Mouse (Mus musculus) midbrain, embryonic 14.5 days (tissue): Measurements from ENCODE around the gene Olfr285. TPM values are rescaled to one million over a fixed set of nuclear protein-coding genes. Genes with fewer than 3 reads are reported as not detected.

Experiments used
- polyA plus RNA-seq: library from polyadenylated mRNA; unstranded; fragments of >200 nt; fragmentation: Nextera tagmentation; extraction: Ambion mirVana; gene quantifications from 2 replicates; pipeline ENCODE4 v1.2.1, GENCODE M21; 2014

Gene Olfr285
- polyA plus RNA-seq, 1 experiment from 2014 or later: not detected

Other genes with a start within 250 kb of the Olfr285 start
- 72.4 and 80.5 TPM in 2 replicates for gene Pfkm, start 224.8 kb downstream of the Olfr285 start, polyA plus RNA-seq
- 26.1 and 27.2 TPM in 2 replicates for gene Senp1, start 223.6 kb downstream of the Olfr285 start, polyA plus RNA-seq
- 65.9 and 71.8 TPM in 2 replicates for gene Asb8, start 151.7 kb downstream of the Olfr285 start, polyA plus RNA-seq
- 98.5 and 102 TPM in 2 replicates for gene Ccdc184, start 150.2 kb downstream of the Olfr285 start, polyA plus RNA-seq
- not detected in 2 replicates for gene Olfr288, start 121.8 kb downstream of the Olfr285 start, polyA plus RNA-seq
- not detected in 2 replicates for gene Gm44579, start 96.4 kb downstream of the Olfr285 start, polyA plus RNA-seq
- gene Olfr287, start 96.3 kb downstream of the Olfr285 start, polyA plus RNA-seq: 0.17 TPM in 1 of 2 replicates, not detected in the other
- gene Olfr286, start 82.9 kb downstream of the Olfr285 start, polyA plus RNA-seq: not detected in 2 replicates
- gene H1fnt, start 60.1 kb downstream of the Olfr285 start, polyA plus RNA-seq: not detected in 2 replicates
- gene Zfp641, start 21.2 kb downstream of the Olfr285 start, polyA plus RNA-seq: 7.9 and 11.7 TPM in 2 replicates
- 0.40 TPM in 1 of 2 replicates, not detected in the other for gene Olfr284, start 23.6 kb upstream of the Olfr285 start, polyA plus RNA-seq
- not detected in 2 replicates for gene Olfr283, start 63.6 kb upstream of the Olfr285 start, polyA plus RNA-seq
- gene Olfr282, start 113.9 kb upstream of the Olfr285 start, polyA plus RNA-seq: not detected in 2 replicates
- not detected in 2 replicates for gene Olfr281, start 135.2 kb upstream of the Olfr285 start, polyA plus RNA-seq
- not detected in 2 replicates for gene OR5BS1P, start 152.5 kb upstream of the Olfr285 start, polyA plus RNA-seq
- gene Lalba, start 165.4 kb upstream of the Olfr285 start, polyA plus RNA-seq: not detected in 2 replicates
- not detected in 2 replicates for gene Olfr279, start 175.0 kb upstream of the Olfr285 start, polyA plus RNA-seq
- gene Kansl2, start 216.9 kb upstream of the Olfr285 start, polyA plus RNA-seq: 125 TPM in 2 replicates